Mouse (Mus musculus) liver, adult 2 months (tissue): ENCODE measurements at regions not wholly inside any gene's neighbourhood (a gene's known extent, or its start where the extent isn't known, plus 50 kb on each side); places are given as distances from the start of the nearest gene placed in this dataset.

ENCODE experiments used
- CTCF ChIP-seq: fragments of 200-500 bp; IDR thresholded peaks from 2 replicates; pipeline ENCODE4 v1.5.1; 2011; ENCODE audit warnings: low read depth, low read length, control low read depth
- POLR2A ChIP-seq: fragments of 200-500 bp; IDR thresholded peaks from 2 replicates; pipeline ENCODE4 v1.6.1; 2011; ENCODE audit warnings: low read length, control low read depth; ENCODE audit not compliant: insufficient read depth; ENCODE audit errors: extremely low read depth

DNA sequence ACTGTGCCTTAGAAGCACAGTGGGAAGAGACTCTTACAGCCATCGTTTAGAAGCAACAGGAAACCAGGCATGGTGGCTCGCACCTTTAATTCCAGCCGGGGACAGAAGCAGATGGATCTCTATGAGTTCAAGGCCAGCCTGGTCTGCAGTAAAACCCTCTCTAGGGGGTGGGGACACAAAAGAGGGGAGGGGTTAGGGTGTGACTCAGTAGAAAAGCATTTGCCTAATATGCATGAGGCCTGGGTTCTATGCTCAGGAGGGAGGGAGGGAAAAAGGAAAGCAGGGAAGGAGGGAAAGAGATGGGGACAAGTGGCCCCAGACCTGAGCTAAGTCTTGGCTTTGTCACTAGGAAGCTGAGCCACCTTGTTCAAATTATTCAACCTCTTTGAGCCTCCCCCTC, 81.2 kb downstream of the Mrm1 start:
- TF ChIP-seq CTCF (no peak), POLR2A (no peak)
